Mouse (Mus musculus) testis, adult 2 months (tissue): ENCODE measurements around the gene Tle3.

Source experiments
- CTCF ChIP-seq: fragments of 200-500 bp; IDR thresholded peaks from 2 replicates; pipeline ENCODE4 v1.5.1; 2012; ENCODE audit warnings: low read depth, mild to moderate bottlenecking, inconsistent platforms, low read length, moderate library complexity; ENCODE audit not compliant: control insufficient read depth, insufficient read depth, insufficient replicate concordance
- POLR2A ChIP-seq: fragments of 200-500 bp; IDR thresholded peaks from 2 replicates; pipeline ENCODE4 v1.6.1; 2012; ENCODE audit warnings: low read depth, mild to moderate bottlenecking, inconsistent platforms, low read length, moderate library complexity; ENCODE audit not compliant: control insufficient read depth

DNA sequence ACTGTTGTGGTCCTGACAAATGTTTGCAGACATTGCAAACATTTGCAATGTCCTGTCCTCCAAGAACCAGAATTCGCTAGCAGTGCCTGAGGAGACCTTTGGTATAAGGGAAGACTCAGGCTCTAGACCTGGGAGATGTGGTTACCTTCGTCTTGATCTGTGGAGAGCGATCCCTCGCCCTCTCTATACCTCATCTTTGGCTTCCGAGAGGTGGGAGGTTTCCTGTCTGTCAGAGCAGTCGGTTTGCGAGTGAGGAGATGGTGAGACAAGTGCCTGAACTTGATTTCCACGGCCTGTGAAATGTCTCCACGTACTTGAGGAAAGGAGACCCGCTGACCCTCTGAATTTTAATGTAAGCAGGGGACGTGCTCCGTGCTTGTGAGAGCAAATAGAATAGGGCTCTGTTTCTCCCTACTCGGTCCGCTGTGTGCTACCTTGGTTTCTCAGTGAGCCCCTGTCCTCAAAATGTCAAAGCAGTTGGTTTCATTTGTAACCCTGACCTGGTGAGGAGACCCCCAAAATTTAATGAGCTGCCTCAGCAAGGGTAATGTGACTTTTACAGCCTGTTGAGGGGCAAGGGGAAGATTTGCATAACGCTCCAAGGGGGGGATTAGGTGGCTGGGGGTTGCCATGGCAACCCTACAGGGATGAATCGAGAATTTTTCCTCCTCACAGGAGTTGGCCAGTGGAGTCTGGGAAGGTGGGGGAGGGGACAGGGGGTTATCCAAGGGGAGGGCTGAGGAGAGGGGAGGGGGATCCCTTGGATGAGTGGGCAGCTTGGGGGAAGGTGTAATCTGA lies 12.7 kb downstream of the Tle3 start:
- TF ChIP-seq POLR2A: no peak
- TF ChIP-seq CTCF: no peak
